Mouse (Mus musculus): ENCODE measurements around the gene Rcvrn.

Gene Rcvrn

GRCm38 (mm10) chr11:67694703-67695376, at the start of gene Rcvrn:
TSS of gene Rcvrn (plus strand) at chr11:67695326.
- DNase-seq (ENCODE audit: low spot score in 2 of 2): no peak

- DNase-seq (ENCODE audit: low spot score in 2 of 2): peak; percentile 75 to 76
Observed at GRCm38 (mm10) chr11:67647745-67648144, 47.4 kb upstream of the Rcvrn start.

GRCm38 (mm10) chr11:67648651-67649407, 46.3 kb upstream of the Rcvrn start:
- peak in 1 of 2 experiments; percentile 26 for DNase-seq (ENCODE audit: low spot score in 2 of 2)

- DNase-seq (ENCODE audit: low spot score in 2 of 2): no peak
Observed at GRCm38 (mm10) chr11:67649971-67650707, 45.0 kb upstream of the Rcvrn start.

- no peak for DNase-seq (ENCODE audit: low spot score in 2 of 2)
Observed at GRCm38 (mm10) chr11:67651731-67652130, 43.4 kb upstream of the Rcvrn start.

GRCm38 (mm10) chr11:67652194-67652892, 42.8 kb upstream of the Rcvrn start:
- DNase-seq (ENCODE audit: low spot score in 2 of 2): no peak

GRCm38 (mm10) chr11:67652893-67653255, 42.3 kb upstream of the Rcvrn start:
- no peak for DNase-seq (ENCODE audit: low spot score in 2 of 2)

GRCm38 (mm10) chr11:67653521-67654090, 41.5 kb upstream of the Rcvrn start:
- no peak for DNase-seq (ENCODE audit: low spot score in 2 of 2)

- DNase-seq (ENCODE audit: low spot score in 2 of 2): no peak
Observed at GRCm38 (mm10) chr11:67654514-67654913, 40.6 kb upstream of the Rcvrn start.

GRCm38 (mm10) chr11:67655236-67655959, 39.7 kb upstream of the Rcvrn start:
- DNase-seq (ENCODE audit: low spot score in 2 of 2): no peak

- DNase-seq (ENCODE audit: low spot score in 2 of 2): no peak
Observed at GRCm38 (mm10) chr11:67656366-67656765, 38.8 kb upstream of the Rcvrn start.

GRCm38 (mm10) chr11:67656811-67657210, 38.3 kb upstream of the Rcvrn start:
- DNase-seq (ENCODE audit: low spot score in 2 of 2): no peak

GRCm38 (mm10) chr11:67657685-67658382, 37.3 kb upstream of the Rcvrn start:
- no peak for DNase-seq (ENCODE audit: low spot score in 2 of 2)

GRCm38 (mm10) chr11:67661465-67661864, 33.7 kb upstream of the Rcvrn start:
- DNase-seq (ENCODE audit: low spot score in 2 of 2): no peak

GRCm38 (mm10) chr11:67663437-67663836, 31.7 kb upstream of the Rcvrn start:
- DNase-seq (ENCODE audit: low spot score in 2 of 2): no peak

GRCm38 (mm10) chr11:67664261-67664660, 30.9 kb upstream of the Rcvrn start:
- no peak for DNase-seq (ENCODE audit: low spot score in 2 of 2)

- DNase-seq (ENCODE audit: low spot score in 2 of 2): no peak
Observed at GRCm38 (mm10) chr11:67664918-67665317, 30.2 kb upstream of the Rcvrn start.

- no peak for DNase-seq (ENCODE audit: low spot score in 2 of 2)
Observed at GRCm38 (mm10) chr11:67666129-67666528, 29.0 kb upstream of the Rcvrn start.

GRCm38 (mm10) chr11:67667531-67668332, 27.4 kb upstream of the Rcvrn start:
- DNase-seq (ENCODE audit: low spot score in 2 of 2): peak in 1 of 2 experiments; percentile 58
